Mouse (Mus musculus): ENCODE measurements around the gene Erh. TPM values are rescaled to one million over a fixed set of nuclear protein-coding genes. Genes with fewer than 3 reads are reported as not detected.

Gene Erh
- polyA plus RNA-seq, 1 experiment from 2014 or later: 296 TPM

Other genes with a start within 250 kb of the Erh start
- 22.8 and 24.2 TPM in 2 replicates for gene Dcaf5, start 207.7 kb downstream of the Erh start, polyA plus RNA-seq (2015; fragmentation: Nextera tagmentation; extraction: Ambion mirVana)
- gene Exd2, start 181.2 kb downstream of the Erh start, polyA plus RNA-seq (2015; fragmentation: Nextera tagmentation; extraction: Ambion mirVana): 47.7 and 51.4 TPM in 2 replicates
- gene Galnt16, start 126.1 kb downstream of the Erh start, polyA plus RNA-seq (2015; fragmentation: Nextera tagmentation; extraction: Ambion mirVana): 27.9 and 28.9 TPM in 2 replicates
- 22.0 and 22.6 TPM in 2 replicates for gene Slc39a9, start 458 bp downstream of the Erh start, polyA plus RNA-seq (2015; fragmentation: Nextera tagmentation; extraction: Ambion mirVana)
- gene Plekhd1, start 48.2 kb upstream of the Erh start, polyA plus RNA-seq (2015; fragmentation: Nextera tagmentation; extraction: Ambion mirVana): 7.1 and 7.4 TPM in 2 replicates
- gene Ccdc177, start 116.3 kb upstream of the Erh start, polyA plus RNA-seq (2015; fragmentation: Nextera tagmentation; extraction: Ambion mirVana): 2.8 and 2.9 TPM in 2 replicates
- gene Susd6, start 146.2 kb upstream of the Erh start, polyA plus RNA-seq (2015; fragmentation: Nextera tagmentation; extraction: Ambion mirVana): 12.3 and 12.9 TPM in 2 replicates